Mouse (Mus musculus): ENCODE measurements around the gene Cep72. TPM values are rescaled to one million over a fixed set of nuclear protein-coding genes. Genes with fewer than 3 reads are reported as not detected.
"Not testable (repeated sequence)": the region's sequence is repeated elsewhere in the genome, so short reads cannot be mapped to it uniquely, and the experiment has no call there.

Gene Cep72
- polyA plus RNA-seq, 1 experiment from 2014 or later, result 10.7 TPM

DNA sequence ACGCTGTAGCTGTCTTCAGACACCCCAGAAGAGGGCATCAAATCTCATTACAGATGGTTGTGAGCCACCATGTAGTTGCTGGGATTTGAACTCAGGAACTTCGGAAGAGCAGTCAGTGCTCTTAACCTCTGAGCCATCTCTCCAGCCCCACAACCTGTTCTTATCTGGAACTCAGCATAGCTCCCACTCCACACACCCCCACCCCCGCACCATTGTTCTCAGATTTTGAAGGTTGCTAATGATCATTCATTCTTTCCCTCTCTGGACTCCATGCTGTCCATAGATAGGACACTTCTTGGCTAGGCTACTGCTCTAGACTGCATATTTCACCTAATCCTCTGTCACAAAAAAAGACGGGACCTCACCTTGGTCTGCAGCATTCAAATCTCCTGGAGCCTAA, 55.2 kb downstream of the Cep72 start:
- not testable (repeated sequence) for H3K36me3 ChIP-seq (ENCODE audit: control insufficient read depth, insufficient read depth, low read length); DNase-seq (ENCODE audit: low spot score); H3K4me3 ChIP-seq (ENCODE audit: low read depth, low read length); H3K4me2 ChIP-seq (ENCODE audit: low read depth, low read length); H3K9me3 ChIP-seq (ENCODE audit: control insufficient read depth, low read length); H3K9ac ChIP-seq (ENCODE audit: low read depth, low read length); ATAC-seq (ENCODE audit: low read depth); H3K27ac ChIP-seq (replicated peaks; ENCODE audit: low read depth, low read length)
- Histone ChIP-seq H3K4me1 (ENCODE audit: control insufficient read depth, insufficient read depth, low read length) (peaks cover 11% of the 10 kb centered on the region; the same call in 1 of the 2 replicates), H3K27me3 (replicated peaks; ENCODE audit: control insufficient read depth, insufficient read depth, low read length) (peaks cover 17% of the 10 kb centered on the region)
- whole genome bisulfite sequencing, result 93% methylated on average over 4 of the region's 4 CpGs

DNA sequence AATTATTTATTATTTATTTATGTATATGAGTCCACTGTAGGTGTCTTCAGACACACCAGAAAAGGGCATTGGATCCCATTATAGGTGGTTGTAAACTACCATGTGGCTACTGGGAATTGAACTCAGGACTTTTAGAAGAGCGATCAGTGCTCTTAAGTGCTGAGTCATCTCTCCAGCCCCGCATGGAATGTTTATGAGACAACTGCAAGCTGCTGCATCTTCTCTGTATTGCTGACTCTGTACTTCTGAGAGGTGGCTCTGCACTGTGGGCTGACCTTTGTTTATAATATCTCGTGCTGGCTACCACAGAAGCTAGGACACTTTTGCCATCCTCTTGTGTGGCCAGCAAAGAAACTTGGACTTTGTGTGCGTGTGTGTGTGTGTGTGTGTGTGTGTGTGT, 60.6 kb downstream of the Cep72 start:
- Histone ChIP-seq H3K27me3 (replicated peaks; ENCODE audit: control insufficient read depth, insufficient read depth, low read length) (no peaks in the 10 kb centered on the region; the same call in none of the 2 replicates), H3K9me3 (ENCODE audit: control insufficient read depth, low read length) (no peaks in the 10 kb centered on the region), H3K9ac (ENCODE audit: low read depth, low read length) (no peak overlapping the region), H3K36me3 (ENCODE audit: control insufficient read depth, insufficient read depth, low read length) (no peaks in the 10 kb centered on the region), H3K27ac (replicated peaks; ENCODE audit: low read depth, low read length) (no peak overlapping the region), H3K4me2 (ENCODE audit: low read depth, low read length) (no peak overlapping the region), H3K4me3 (ENCODE audit: low read depth, low read length) (no peak overlapping the region), H3K4me1 (ENCODE audit: control insufficient read depth, insufficient read depth, low read length) (no peaks in the 10 kb centered on the region)
- DNase-seq (ENCODE audit: low spot score) (no peak), ATAC-seq (ENCODE audit: low read depth) (no peak)
- WGBS, result 68% methylated on average over 4 of the region's 4 CpGs

DNA sequence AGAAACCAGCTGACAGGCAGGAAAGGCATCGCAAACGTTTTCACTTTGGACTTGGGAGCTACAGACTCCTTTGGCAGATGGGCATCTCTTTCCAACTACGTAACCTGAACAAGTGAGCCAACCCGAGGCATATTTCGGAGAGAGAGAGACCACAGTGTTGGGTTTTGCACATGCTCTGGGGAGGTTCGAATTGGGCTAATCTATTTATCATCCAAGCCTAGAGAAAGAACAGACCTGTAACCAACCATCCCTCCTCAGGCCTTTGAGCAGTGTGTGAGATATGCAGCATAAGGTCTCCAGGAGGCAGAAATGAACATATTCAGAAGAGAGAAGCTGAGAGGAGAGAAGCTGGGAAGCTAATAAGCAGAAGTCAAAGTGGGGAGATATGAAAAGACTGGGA, 61.1 kb downstream of the Cep72 start:
- DNase-seq (ENCODE audit: low spot score), result no peak
- ATAC-seq (ENCODE audit: low read depth), result no peak
- Histone ChIP-seq H3K9ac (ENCODE audit: low read depth, low read length) (no peak overlapping the region), H3K36me3 (ENCODE audit: control insufficient read depth, insufficient read depth, low read length) (no peaks in the 10 kb centered on the region), H3K27me3 (replicated peaks; ENCODE audit: control insufficient read depth, insufficient read depth, low read length) (no peaks in the 10 kb centered on the region; the same call in 1 of the 2 replicates), H3K4me2 (ENCODE audit: low read depth, low read length) (no peak overlapping the region), H3K4me3 (ENCODE audit: low read depth, low read length) (no peak overlapping the region), H3K4me1 (ENCODE audit: control insufficient read depth, insufficient read depth, low read length) (no peaks in the 10 kb centered on the region), H3K9me3 (ENCODE audit: control insufficient read depth, low read length) (no peaks in the 10 kb centered on the region), H3K27ac (replicated peaks; ENCODE audit: low read depth, low read length) (no peak overlapping the region)
- WGBS, result 74% methylated on average over 6 of the region's 6 CpGs

DNA sequence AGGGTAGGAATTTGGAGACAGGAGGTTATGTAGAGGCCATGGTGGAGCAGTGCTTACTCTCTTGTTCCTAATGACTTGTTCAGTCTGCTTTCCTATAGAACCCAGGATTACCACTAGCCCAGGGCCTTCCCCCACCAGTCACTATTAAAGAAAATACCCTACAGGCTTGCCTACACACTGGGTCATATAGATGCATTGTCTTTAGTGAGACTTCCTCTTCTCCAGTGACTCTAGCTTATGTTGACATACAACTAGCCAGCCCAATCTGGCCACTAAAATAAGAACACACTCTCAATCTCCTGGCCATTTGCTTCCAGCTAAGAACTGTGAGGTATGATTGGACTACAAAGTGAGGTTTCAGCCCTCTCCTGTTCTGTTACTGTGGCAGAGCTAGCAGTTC, 61.6 kb downstream of the Cep72 start:
- no peak overlapping the region for H3K27ac ChIP-seq (replicated peaks; ENCODE audit: low read depth, low read length)
- H3K4me1 ChIP-seq (ENCODE audit: control insufficient read depth, insufficient read depth, low read length), result no peaks in the 10 kb centered on the region
- H3K9ac ChIP-seq (ENCODE audit: low read depth, low read length), result no peak overlapping the region
- ATAC-seq (ENCODE audit: low read depth) (no peak), DNase-seq (ENCODE audit: low spot score) (no peak)
- no peak overlapping the region for H3K4me3 ChIP-seq (ENCODE audit: low read depth, low read length)
- H3K36me3 ChIP-seq (ENCODE audit: control insufficient read depth, insufficient read depth, low read length), result no peaks in the 10 kb centered on the region
- no peak overlapping the region for H3K4me2 ChIP-seq (ENCODE audit: low read depth, low read length)
- no peaks in the 10 kb centered on the region; the same call in 1 of the 2 replicates for H3K27me3 ChIP-seq (replicated peaks; ENCODE audit: control insufficient read depth, insufficient read depth, low read length)
- no peaks in the 10 kb centered on the region for H3K9me3 ChIP-seq (ENCODE audit: control insufficient read depth, low read length)

DNA sequence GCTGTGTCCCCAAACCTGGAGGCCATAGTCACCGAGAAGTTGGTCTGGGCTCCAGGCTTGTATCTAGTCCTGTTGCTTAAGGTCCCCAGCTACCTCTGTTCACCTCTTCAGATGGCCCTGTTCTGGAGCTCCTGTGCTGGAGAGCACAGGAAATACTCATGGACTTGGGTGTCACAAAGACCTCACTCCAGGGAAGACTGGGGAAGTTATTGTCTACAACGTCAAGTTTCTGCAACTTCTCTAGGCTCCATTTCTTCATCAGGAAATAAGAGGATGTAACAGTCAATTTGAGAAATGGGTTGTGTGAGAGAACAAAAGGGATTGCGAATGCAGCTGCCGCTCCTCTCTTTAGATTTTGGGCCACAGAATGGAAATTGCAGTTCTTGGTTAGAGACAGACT, 65.6 kb downstream of the Cep72 start:
- Histone ChIP-seq H3K4me2 (ENCODE audit: low read depth, low read length) (no peak overlapping the region), H3K9ac (ENCODE audit: low read depth, low read length) (no peak overlapping the region), H3K27ac (replicated peaks; ENCODE audit: low read depth, low read length) (no peak overlapping the region), H3K9me3 (ENCODE audit: control insufficient read depth, low read length) (no peaks in the 10 kb centered on the region), H3K4me1 (ENCODE audit: control insufficient read depth, insufficient read depth, low read length) (no peaks in the 10 kb centered on the region), H3K4me3 (ENCODE audit: low read depth, low read length) (no peak overlapping the region), H3K36me3 (ENCODE audit: control insufficient read depth, insufficient read depth, low read length) (no peaks in the 10 kb centered on the region), H3K27me3 (replicated peaks; ENCODE audit: control insufficient read depth, insufficient read depth, low read length) (no peaks in the 10 kb centered on the region; the same call in 1 of the 2 replicates)
- no peak for DNase-seq (ENCODE audit: low spot score)
- no peak for ATAC-seq (ENCODE audit: low read depth)
- WGBS, result 84% methylated on average over 4 of the region's 4 CpGs

DNA sequence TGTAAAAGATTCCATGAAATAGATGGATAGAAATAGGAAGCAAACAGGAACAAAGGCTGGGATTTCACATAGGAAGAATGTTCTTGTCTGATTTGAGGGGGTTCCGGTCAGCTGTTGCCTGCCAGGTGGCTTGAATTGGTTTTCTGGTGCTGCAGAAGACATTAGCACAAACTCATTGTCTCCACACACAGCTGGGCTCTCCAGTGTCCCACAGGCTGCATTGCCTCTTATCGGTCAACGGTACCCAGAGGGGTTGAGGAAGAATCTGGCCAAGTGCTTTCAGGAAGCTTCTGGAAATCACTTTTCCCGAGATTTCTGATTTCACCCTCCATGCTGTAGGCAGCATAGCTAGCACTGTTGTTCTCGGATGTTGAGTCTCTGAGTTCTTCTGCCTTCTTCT, 70.8 kb downstream of the Cep72 start:
- 81% methylated on average over 5 of the region's 5 CpGs for WGBS
- Histone ChIP-seq H3K9ac (ENCODE audit: low read depth, low read length) (no peak overlapping the region), H3K4me2 (ENCODE audit: low read depth, low read length) (no peak overlapping the region), H3K27ac (replicated peaks; ENCODE audit: low read depth, low read length) (no peak overlapping the region), H3K4me1 (ENCODE audit: control insufficient read depth, insufficient read depth, low read length) (no peaks in the 10 kb centered on the region), H3K9me3 (ENCODE audit: control insufficient read depth, low read length) (no peaks in the 10 kb centered on the region), H3K27me3 (replicated peaks; ENCODE audit: control insufficient read depth, insufficient read depth, low read length) (no peaks in the 10 kb centered on the region), H3K4me3 (ENCODE audit: low read depth, low read length) (no peak overlapping the region), H3K36me3 (ENCODE audit: control insufficient read depth, insufficient read depth, low read length) (no peaks in the 10 kb centered on the region)
- ATAC-seq (ENCODE audit: low read depth), result no peak
- no peak for DNase-seq (ENCODE audit: low spot score)

DNA sequence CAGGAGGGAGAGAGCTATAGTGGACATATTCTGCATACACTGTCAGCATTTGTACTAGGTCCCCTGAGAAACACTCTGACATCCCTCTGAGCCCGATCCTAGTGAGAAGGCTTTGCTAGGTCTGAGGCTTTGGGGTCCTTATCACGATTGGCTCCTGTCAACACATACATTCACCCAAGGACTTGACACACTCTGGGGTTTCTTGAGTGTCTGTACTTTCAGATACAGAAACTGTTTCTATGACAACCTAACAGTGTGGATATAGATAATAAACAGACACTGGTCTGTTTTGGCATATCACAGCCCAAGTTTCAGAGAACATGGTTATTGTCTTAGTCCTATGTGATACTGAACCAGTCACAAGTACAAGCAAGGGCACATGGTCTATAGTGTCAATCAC, 71.3 kb downstream of the Cep72 start:
- Histone ChIP-seq H3K36me3 (ENCODE audit: control insufficient read depth, insufficient read depth, low read length) (no peaks in the 10 kb centered on the region), H3K27me3 (replicated peaks; ENCODE audit: control insufficient read depth, insufficient read depth, low read length) (no peaks in the 10 kb centered on the region), H3K9me3 (ENCODE audit: control insufficient read depth, low read length) (no peaks in the 10 kb centered on the region), H3K4me2 (ENCODE audit: low read depth, low read length) (no peak overlapping the region), H3K4me3 (ENCODE audit: low read depth, low read length) (no peak overlapping the region), H3K4me1 (ENCODE audit: control insufficient read depth, insufficient read depth, low read length) (no peaks in the 10 kb centered on the region), H3K27ac (replicated peaks; ENCODE audit: low read depth, low read length) (no peak overlapping the region), H3K9ac (ENCODE audit: low read depth, low read length) (no peak overlapping the region)
- 79% methylated on average over 2 of the region's 2 CpGs for WGBS
- peak; percentile 22; the same call in 1 of the 2 replicates for ATAC-seq (ENCODE audit: low read depth)
- DNase-seq (ENCODE audit: low spot score), result no peak

DNA sequence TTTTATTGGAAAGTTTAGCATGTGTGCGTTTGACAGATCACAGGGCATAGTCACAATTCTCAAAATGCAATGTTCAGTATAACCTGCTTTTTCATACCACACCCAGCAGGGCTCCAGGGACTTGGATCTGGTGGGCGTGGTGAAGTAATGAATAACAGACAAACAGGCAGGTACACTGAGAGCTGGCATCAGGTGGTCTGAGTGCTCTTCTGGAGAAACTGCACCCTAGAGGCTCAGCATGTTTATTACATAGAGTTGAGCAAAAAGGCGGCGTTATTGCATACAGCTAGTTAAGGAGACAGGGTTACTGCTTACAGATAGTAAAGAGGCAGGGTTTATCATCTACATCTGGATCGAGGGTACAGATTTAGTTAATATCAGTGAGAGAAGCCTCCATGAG, 71.8 kb downstream of the Cep72 start:
- 61% methylated on average over 5 of the region's 5 CpGs for WGBS
- Histone ChIP-seq H3K4me1 (ENCODE audit: control insufficient read depth, insufficient read depth, low read length) (no peaks in the 10 kb centered on the region), H3K4me2 (ENCODE audit: low read depth, low read length) (no peak overlapping the region), H3K4me3 (ENCODE audit: low read depth, low read length) (no peak overlapping the region), H3K27ac (replicated peaks; ENCODE audit: low read depth, low read length) (no peak overlapping the region), H3K27me3 (replicated peaks; ENCODE audit: control insufficient read depth, insufficient read depth, low read length) (no peaks in the 10 kb centered on the region), H3K36me3 (ENCODE audit: control insufficient read depth, insufficient read depth, low read length) (no peaks in the 10 kb centered on the region), H3K9ac (ENCODE audit: low read depth, low read length) (no peak overlapping the region), H3K9me3 (ENCODE audit: control insufficient read depth, low read length) (no peaks in the 10 kb centered on the region)
- ATAC-seq (ENCODE audit: low read depth), result peak; percentile 79; the same call in 1 of the 2 replicates
- peak; percentile 44 for DNase-seq (ENCODE audit: low spot score)
